Mouse (Mus musculus) T-helper 17 cell (primary cell): ENCODE results near the gene Bysl.
"Not testable (repeated sequence)": the region's sequence is repeated elsewhere in the genome, so short reads cannot be mapped to it uniquely, and the experiment has no call there.

Experiments used
- in situ Hi-C, 2 experiments: fragments of 300-600 bp; cut with MboI, MseI; formaldehyde crosslinking; loops; 1 replicate in 1 of 2; 2 replicates in 1 of 2; pipeline ENCODE4 v1.15.1; 2025; ENCODE audit warnings: high pct_unique_total_duplicates in 2 of 2

Gene Bysl

GRCm38 (mm10) chr17:47610849-47611660, at the start of gene Bysl, which contains the start of the genes Med20 and Gm20517:
Gene Bysl (minus strand): TSS chr17:47611492.
Gene Med20 (plus strand): TSS chr17:47611582.
Gene Gm20517 (plus strand): TSS chr17:47611589.
- in situ Hi-C loops, result no loop called here

GRCm38 (mm10) chr17:47658741-47659243, 47.5 kb upstream of the Bysl start:
- in situ Hi-C loops, result no loop called here

DNA sequence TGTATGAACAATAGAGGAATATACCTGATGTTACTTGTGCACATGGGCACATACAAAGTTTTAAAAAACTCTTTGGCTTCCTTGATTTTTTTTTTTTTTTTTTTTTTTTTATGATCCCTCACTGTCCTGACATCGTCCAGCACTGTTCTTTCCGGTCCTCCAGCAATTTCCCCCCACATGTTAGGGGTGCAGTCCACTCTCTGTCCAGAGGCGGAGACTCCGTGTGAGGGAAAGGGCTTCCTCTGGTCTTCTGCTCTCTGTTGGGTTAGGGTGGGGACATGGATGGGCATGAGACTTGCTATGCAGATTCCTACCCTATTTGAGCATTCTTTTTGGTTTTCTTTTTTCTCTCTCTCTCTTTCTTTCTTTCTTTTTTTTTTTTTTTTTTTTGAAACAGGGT, 46.6 kb upstream of the Bysl start:
- in situ Hi-C loops, result no loop called here

GRCm38 (mm10) chr17:47655697-47656096, 44.4 kb upstream of the Bysl start:
- in situ Hi-C loops, result no loop called here

DNA sequence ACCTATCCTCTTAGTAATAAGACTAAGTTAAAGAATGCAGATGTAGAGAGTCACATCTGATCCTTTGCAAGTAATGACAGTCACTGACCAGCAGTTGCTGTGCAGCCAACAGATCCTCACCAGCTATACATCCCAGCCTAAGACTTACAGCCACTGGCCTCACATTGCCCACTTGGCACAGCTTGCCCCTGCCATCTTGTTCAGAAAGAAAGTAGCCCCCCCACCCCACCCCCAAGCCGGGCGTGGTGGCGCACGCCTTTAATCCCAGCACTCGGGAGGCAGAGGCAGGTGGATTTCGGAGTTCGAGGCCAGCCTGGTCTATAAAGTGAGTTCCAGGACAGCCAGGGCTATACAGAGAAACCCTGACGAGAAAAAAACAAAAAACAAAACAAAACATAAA, 43.1 kb upstream of the Bysl start:
- in situ Hi-C loops, result not testable (repeated sequence)

- in situ Hi-C loops, result no loop called here
Measured at GRCm38 (mm10) chr17:47651953-47652352, 40.7 kb upstream of the Bysl start.

DNA sequence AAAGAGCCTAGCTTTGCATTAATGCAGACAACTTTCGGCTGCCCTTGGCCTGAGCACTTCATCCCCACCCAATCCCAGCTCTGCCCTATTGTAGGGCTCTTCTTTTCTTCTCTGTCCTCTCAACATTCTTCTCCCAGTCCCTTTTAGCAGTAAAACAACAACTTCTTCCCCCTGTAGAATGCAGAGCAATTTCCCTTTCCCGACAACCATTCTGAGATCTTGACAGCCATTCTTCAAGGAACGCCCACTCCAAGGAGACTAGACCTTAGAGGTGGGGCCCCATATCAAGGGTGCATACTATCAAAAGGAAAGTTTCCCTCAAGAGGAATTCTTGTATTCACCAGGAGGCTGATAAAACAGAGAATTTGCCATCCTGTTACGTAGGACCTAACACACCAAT, 37.7 kb upstream of the Bysl start:
- in situ Hi-C loops, result no loop called here

GRCm38 (mm10) chr17:47646683-47647082, 35.4 kb upstream of the Bysl start:
- in situ Hi-C loops, result no loop called here

DNA sequence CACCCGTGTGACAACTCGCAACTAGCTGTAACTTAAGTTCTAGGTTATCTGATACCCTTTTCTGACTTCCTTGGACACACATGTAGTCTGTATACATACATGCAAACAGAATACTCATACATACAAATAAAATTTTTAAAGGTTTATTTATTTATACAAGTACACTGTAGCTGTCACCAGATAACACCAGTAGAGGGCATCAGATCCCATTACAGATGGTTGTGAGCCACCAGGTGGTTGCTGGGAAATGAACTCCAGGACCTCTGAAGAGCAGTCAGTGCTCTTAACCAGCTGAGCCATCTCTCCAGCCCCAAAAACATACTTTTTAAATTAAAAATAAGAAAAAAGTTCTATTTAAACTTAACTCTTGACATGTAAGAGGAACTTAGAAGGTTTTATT, 31.7 kb upstream of the Bysl start:
- in situ Hi-C loops, result no loop called here

GRCm38 (mm10) chr17:47633999-47634770, 22.9 kb upstream of the Bysl start:
- in situ Hi-C loops, result loop anchor here (5.0 kb wide), 2 partner anchors 48 to 53 kb away; partner anchors contain the start of genes Frs3 (in 1 of the 2) and Tomm6 (in 1 of the 2)

DNA sequence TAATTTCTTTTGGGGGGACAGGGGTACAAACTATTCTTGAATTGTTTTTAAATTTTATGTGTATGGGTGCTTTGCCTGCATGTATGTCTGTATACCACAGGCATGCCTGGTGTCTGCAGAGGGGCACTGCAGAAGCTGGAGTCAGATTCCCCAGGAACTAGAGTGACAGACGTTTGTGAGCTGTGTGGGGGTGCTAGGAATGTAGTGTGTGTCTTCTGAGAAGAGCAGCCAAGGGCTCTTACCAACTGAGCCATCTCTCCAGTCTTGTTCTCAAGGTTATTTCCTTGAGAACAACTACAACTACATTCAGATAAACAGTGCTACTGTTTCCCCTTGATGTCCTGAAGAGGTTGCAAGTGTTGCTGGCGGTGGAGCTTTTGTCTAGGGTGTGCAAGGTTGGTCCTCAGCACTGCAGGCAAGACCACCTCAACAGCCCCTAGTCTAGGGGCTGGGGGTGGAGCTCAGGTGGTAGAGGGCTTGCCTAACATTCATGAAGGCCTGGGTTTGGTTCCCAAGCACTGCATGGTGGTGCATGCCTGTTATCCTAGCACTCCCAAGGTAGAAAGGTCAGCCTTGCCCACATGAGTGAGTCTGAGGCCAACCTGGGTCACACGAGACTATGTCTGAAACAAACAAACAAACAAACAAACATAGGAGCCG, 21.0 kb upstream of the Bysl start:
- in situ Hi-C loops, result loop anchor here (5.0 kb wide), 2 partner anchors 50 to 55 kb away; partner anchors contain the start of genes Frs3 (in 1 of the 2) and Tomm6 (in 1 of the 2)

GRCm38 (mm10) chr17:47630678-47631065, 19.4 kb upstream of the Bysl start, which contains the start of gene Usp49:
Gene Usp49 (plus strand): TSS chr17:47630690.
- in situ Hi-C loops, result loop anchor here (5.0 kb wide), 2 partner anchors 52 to 57 kb away; partner anchors contain the start of genes Frs3 (in 1 of the 2) and Tomm6 (in 1 of the 2)

GRCm38 (mm10) chr17:47629717-47630677, 18.7 kb upstream of the Bysl start:
- in situ Hi-C loops, result loop anchor here (5.0 kb wide), 2 partner anchors 52 to 57 kb away; partner anchors contain the start of genes Frs3 (in 1 of the 2) and Tomm6 (in 1 of the 2)

GRCm38 (mm10) chr17:47628851-47629676, 17.8 kb upstream of the Bysl start:
- in situ Hi-C loops, result no loop called here

GRCm38 (mm10) chr17:47627791-47628190, 16.5 kb upstream of the Bysl start:
- in situ Hi-C loops, result no loop called here

- in situ Hi-C loops, result no loop called here
Measured at GRCm38 (mm10) chr17:47626031-47626430, 14.7 kb upstream of the Bysl start.

DNA sequence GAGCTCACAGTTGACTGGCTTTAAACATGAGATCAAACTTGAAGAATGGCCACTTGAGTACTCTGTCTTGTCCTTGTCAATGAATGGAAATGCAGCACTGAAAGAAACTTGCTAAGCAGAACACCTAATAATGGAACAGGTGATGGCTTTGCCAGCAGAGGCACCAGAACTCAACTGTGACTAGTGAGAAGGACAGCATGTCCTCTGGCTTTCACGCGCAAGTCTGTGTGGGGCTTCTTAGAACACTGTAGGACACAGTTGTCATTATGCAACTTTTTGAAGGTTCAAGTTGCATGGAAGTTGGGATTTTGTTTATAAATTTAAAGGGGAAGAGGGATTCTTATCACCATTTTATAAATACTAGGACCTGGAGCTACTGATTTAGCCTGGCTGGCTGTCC, 13.8 kb upstream of the Bysl start:
- in situ Hi-C loops, result no loop called here

- in situ Hi-C loops, result not testable (repeated sequence)
Measured at GRCm38 (mm10) chr17:47624572-47624971, 13.3 kb upstream of the Bysl start.

GRCm38 (mm10) chr17:47622912-47623554, 11.7 kb upstream of the Bysl start:
- in situ Hi-C loops, result no loop called here
